Mouse (Mus musculus) intestine, embryonic 14.5 days (tissue): Measurements from ENCODE around the gene Rasgef1b. TPM values are rescaled to one million over a fixed set of nuclear protein-coding genes. Genes with fewer than 3 reads are reported as not detected.

ENCODE experiments used
- ATAC-seq: fragments of 200-750 bp; cut with Nextera tagmentation; replicated peaks from 2 replicates; pipeline ENCODE4 v1.8.0; 2017; ENCODE audit warnings: low read depth, moderate number of reproducible peaks, moderate TSS enrichment, moderate library complexity; ENCODE audit not compliant: low FRiP score, low TSS enrichment
- DNase-seq: peaks from one replicate; pipeline ENCODE4 v3.0.0-alpha.2; 2018; ENCODE audit warnings: low spot score
- H3K27ac ChIP-seq: fragments of 300-500 bp; sonication (generic); 2 replicates; pipeline ENCODE4 v1.5.1; 2014; ENCODE audit warnings: low read depth, mild to moderate bottlenecking, control low read depth
- H3K27me3 ChIP-seq: fragments of 300-500 bp; sonication (generic); replicated peaks from 2 replicates; pipeline ENCODE4 v1.6.1; 2014; ENCODE audit warnings: low read length, control low read depth; ENCODE audit not compliant: control insufficient read depth, insufficient read depth
- H3K36me3 ChIP-seq: fragments of 300-500 bp; sonication (generic); 2 replicates; pipeline ENCODE4 v1.6.1; 2014; ENCODE audit warnings: low read length, control low read depth; ENCODE audit not compliant: control insufficient read depth, insufficient read depth
- H3K4me1 ChIP-seq: fragments of 300-500 bp; sonication (generic); replicated peaks from 2 replicates; pipeline ENCODE4 v1.6.1; 2014; ENCODE audit warnings: low read length, control low read depth, mixed read lengths; ENCODE audit not compliant: control insufficient read depth, insufficient read depth
- H3K4me2 ChIP-seq: fragments of 300-500 bp; sonication (generic); 2 replicates; pipeline ENCODE4 v1.6.1; 2014; ENCODE audit warnings: low read length
- H3K4me3 ChIP-seq: fragments of 300-500 bp; sonication (generic); 2 replicates; pipeline ENCODE4 v1.5.1; 2014; ENCODE audit warnings: low read depth, low read length, control low read depth, mixed read lengths
- H3K9ac ChIP-seq: fragments of 300-500 bp; sonication (generic); 2 replicates; pipeline ENCODE4 v1.6.1; 2014; ENCODE audit warnings: mild to moderate bottlenecking, low read length
- H3K9me3 ChIP-seq: fragments of 300-500 bp; sonication (generic); 2 replicates; pipeline ENCODE4 v1.6.1; 2016; ENCODE audit warnings: low read length, control low read depth; ENCODE audit not compliant: control insufficient read depth
- WGBS: fragments of 180-500 bp; shearing (Covaris S2); extraction: QIAGEN DNeasy Blood & Tissue Kit; methylation state at CpG from one replicate; pipeline ENCODE4 v1.1.7; 2014; 5-methylcytosine and 5-hydroxymethylcytosine counted together
- polyA plus RNA-seq: library from polyadenylated mRNA; unstranded; fragments of >200 nt; fragmentation: Nextera tagmentation; extraction: Ambion mirVana; gene quantifications from 2 replicates; pipeline ENCODE4 v1.2.1, GENCODE M21; 2014

Rasgef1b gene
- polyA plus RNA-seq, 1 experiment from 2014 or later: 13.0 TPM

- ATAC-seq (no peak), DNase-seq (no peak)
- Histone ChIP-seq H3K9me3 (no peaks in the 10 kb centered on the region), H3K9ac (no peak overlapping the region), H3K27ac (no peak overlapping the region), H3K4me1 (0 out of 2 replicates have a peak, but pooled peaks cover 4% of the 10 kb centered on the region), H3K27me3 (no peaks in the 10 kb centered on the region), H3K36me3 (no peaks in the 10 kb centered on the region), H3K4me3 (no peak overlapping the region), H3K4me2 (no peak overlapping the region)
- WGBS: 83% methylated on average over 6 of the region's 6 CpGs
Observed at GRCm38 (mm10) chr5:99562096-99562495, 166.8 kb downstream of the Rasgef1b start.

- H3K4me3 ChIP-seq: no peak overlapping the region
- WGBS: 38% methylated on average over 3 of the region's 3 CpGs
Observed at GRCm38 (mm10) chr5:99559814-99560213, 169.1 kb downstream of the Rasgef1b start.

GRCm38 (mm10) chr5:99558231-99558630 lies 170.6 kb downstream of the Rasgef1b start:
- no peak overlapping the region for H3K9ac ChIP-seq
- no peak overlapping the region for H3K4me2 ChIP-seq
- no peaks in the 10 kb centered on the region for H3K9me3 ChIP-seq
- no peaks in the 10 kb centered on the region for H3K36me3 ChIP-seq
- no peaks in the 10 kb centered on the region for H3K4me1 ChIP-seq
- no peaks in the 10 kb centered on the region for H3K27me3 ChIP-seq
- DNase-seq (no peak), ATAC-seq (no peak)
- 63% methylated on average over 9 of the region's 9 CpGs for WGBS
- H3K4me3 ChIP-seq: no peak overlapping the region
- no peak overlapping the region for H3K27ac ChIP-seq

More at GRCm38 (mm10) chr5:99559814-99560213, 169.1 kb downstream of the Rasgef1b start:
- H3K27ac ChIP-seq: no peak overlapping the region
- ATAC-seq (no peak), DNase-seq (no peak)
- H3K36me3 ChIP-seq: no peaks in the 10 kb centered on the region
- no peaks in the 10 kb centered on the region for H3K27me3 ChIP-seq
- no peak overlapping the region for H3K4me2 ChIP-seq
- H3K9ac ChIP-seq: no peak overlapping the region
- H3K9me3 ChIP-seq: no peaks in the 10 kb centered on the region
- H3K4me1 ChIP-seq: 0 out of 2 replicates have a peak, but pooled peaks cover 4% of the 10 kb centered on the region

GRCm38 (mm10) chr5:99552645-99553044 lies 176.2 kb downstream of the Rasgef1b start:
- DNase-seq: no peak
- H3K4me2 ChIP-seq: no peak overlapping the region
- H3K4me1 ChIP-seq: no peaks in the 10 kb centered on the region
- no peak for ATAC-seq
- H3K4me3 ChIP-seq: no peak overlapping the region
- no peak overlapping the region for H3K9ac ChIP-seq
- H3K27me3 ChIP-seq: no peaks in the 10 kb centered on the region
- no peak overlapping the region for H3K27ac ChIP-seq
- WGBS: 47% methylated on average over 7 of the region's 7 CpGs
- H3K9me3 ChIP-seq: no peaks in the 10 kb centered on the region
- no peaks in the 10 kb centered on the region for H3K36me3 ChIP-seq

- Histone ChIP-seq H3K36me3 (no peaks in the 10 kb centered on the region), H3K9me3 (no peaks in the 10 kb centered on the region), H3K4me2 (no peak overlapping the region), H3K27ac (no peak overlapping the region), H3K27me3 (no peaks in the 10 kb centered on the region), H3K4me1 (no peaks in the 10 kb centered on the region), H3K4me3 (no peak overlapping the region), H3K9ac (no peak overlapping the region)
- DNase-seq: no peak
- no peak for ATAC-seq
- WGBS: 75% methylated on average over 6 of the region's 6 CpGs
Observed at GRCm38 (mm10) chr5:99544664-99545494, 184.0 kb downstream of the Rasgef1b start.

GRCm38 (mm10) chr5:99541999-99542765 lies 186.7 kb downstream of the Rasgef1b start:
- no peaks in the 10 kb centered on the region for H3K36me3 ChIP-seq
- ATAC-seq (peak; percentile 68; the same call in 1 of the 2 replicates), DNase-seq (no peak)
- no peak overlapping the region for H3K4me2 ChIP-seq
- 78% methylated on average over 2 of the region's 2 CpGs for WGBS
- no peak overlapping the region for H3K4me3 ChIP-seq
- H3K9ac ChIP-seq: no peak overlapping the region
- no peaks in the 10 kb centered on the region for H3K4me1 ChIP-seq
- no peaks in the 10 kb centered on the region for H3K27me3 ChIP-seq
- H3K27ac ChIP-seq: no peak overlapping the region
- H3K9me3 ChIP-seq: no peaks in the 10 kb centered on the region

- H3K9me3 ChIP-seq: no peaks in the 10 kb centered on the region
- no peak overlapping the region for H3K27ac ChIP-seq
- no peak overlapping the region for H3K9ac ChIP-seq
- H3K4me3 ChIP-seq: no peak overlapping the region
- no peaks in the 10 kb centered on the region for H3K27me3 ChIP-seq
- H3K4me1 ChIP-seq: no peaks in the 10 kb centered on the region
- H3K4me2 ChIP-seq: no peak overlapping the region
- H3K36me3 ChIP-seq: no peaks in the 10 kb centered on the region
- ATAC-seq (no peak), DNase-seq (no peak)
- 59% methylated on average over 11 of the region's 11 CpGs for WGBS
Observed at GRCm38 (mm10) chr5:99541321-99541895, 187.5 kb downstream of the Rasgef1b start.

GRCm38 (mm10) chr5:99533416-99533815 lies 195.4 kb downstream of the Rasgef1b start:
- H3K27ac ChIP-seq: no peak overlapping the region
- ATAC-seq (no peak), DNase-seq (no peak)
- H3K4me1 ChIP-seq: no peaks in the 10 kb centered on the region
- no peaks in the 10 kb centered on the region for H3K36me3 ChIP-seq
- H3K9me3 ChIP-seq: no peaks in the 10 kb centered on the region
- H3K9ac ChIP-seq: no peak overlapping the region
- 78% methylated on average over 7 of the region's 7 CpGs for WGBS
- H3K4me3 ChIP-seq: no peak overlapping the region
- no peak overlapping the region for H3K4me2 ChIP-seq
- no peaks in the 10 kb centered on the region for H3K27me3 ChIP-seq
